Mouse (Mus musculus) kidney, embryonic 16.5 days (tissue): ENCODE measurements around the gene Lrp1. TPM values are rescaled to one million over a fixed set of nuclear protein-coding genes. Genes with fewer than 3 reads are reported as not detected.

Experiments used
- ATAC-seq: fragments of 200-750 bp; cut with Nextera tagmentation; 2 replicates; pipeline ENCODE4 v1.8.0; 2017; ENCODE audit warnings: moderate TSS enrichment; ENCODE audit not compliant: low FRiP score, low TSS enrichment
- H3K27ac ChIP-seq: fragments of 300-500 bp; sonication (generic); 2 replicates; pipeline ENCODE4 v1.5.1; 2014; ENCODE audit warnings: low read length
- H3K27me3 ChIP-seq: fragments of 300-500 bp; sonication (generic); 2 replicates; pipeline ENCODE4 v1.6.1; 2014; ENCODE audit warnings: low read length, control low read depth, mixed read lengths; ENCODE audit not compliant: insufficient read depth
- H3K36me3 ChIP-seq: fragments of 300-500 bp; sonication (generic); 2 replicates; pipeline ENCODE4 v1.6.1; 2014; ENCODE audit warnings: low read length, control low read depth, mixed read lengths; ENCODE audit not compliant: insufficient read depth
- H3K4me1 ChIP-seq: fragments of 300-500 bp; sonication (generic); 2 replicates; pipeline ENCODE4 v1.6.1; 2014; ENCODE audit warnings: low read length, control low read depth, mixed read lengths; ENCODE audit not compliant: insufficient read depth
- H3K4me2 ChIP-seq: fragments of 300-500 bp; sonication (generic); replicated peaks from 2 replicates; pipeline ENCODE4 v1.6.1; 2014; ENCODE audit warnings: low read depth, low read length
- H3K4me3 ChIP-seq: fragments of 300-500 bp; sonication (generic); 2 replicates; pipeline ENCODE4 v1.5.1; 2014; ENCODE audit warnings: mild to moderate bottlenecking, low read length
- H3K9ac ChIP-seq: fragments of 300-500 bp; sonication (generic); replicated peaks from 2 replicates; pipeline ENCODE4 v1.6.1; 2014; ENCODE audit warnings: low read length
- H3K9me3 ChIP-seq: fragments of 300-500 bp; sonication (generic); 2 replicates; pipeline ENCODE4 v1.6.1; 2016; ENCODE audit warnings: low read length, control low read depth
- WGBS: fragments of 180-500 bp; shearing (Covaris S2); extraction: QIAGEN DNeasy Blood & Tissue Kit; methylation state at CpG from one replicate; pipeline ENCODE4 v1.1.7; 2014; 5-methylcytosine and 5-hydroxymethylcytosine counted together
- polyA plus RNA-seq: library from polyadenylated mRNA; unstranded; fragments of >200 nt; fragmentation: Nextera tagmentation; extraction: Ambion mirVana; gene quantifications from 2 replicates; pipeline ENCODE4 v1.2.1, GENCODE M21; 2015

The Lrp1 gene
- polyA plus RNA-seq, 1 experiment from 2014 or later: 71.7 TPM

DNA sequence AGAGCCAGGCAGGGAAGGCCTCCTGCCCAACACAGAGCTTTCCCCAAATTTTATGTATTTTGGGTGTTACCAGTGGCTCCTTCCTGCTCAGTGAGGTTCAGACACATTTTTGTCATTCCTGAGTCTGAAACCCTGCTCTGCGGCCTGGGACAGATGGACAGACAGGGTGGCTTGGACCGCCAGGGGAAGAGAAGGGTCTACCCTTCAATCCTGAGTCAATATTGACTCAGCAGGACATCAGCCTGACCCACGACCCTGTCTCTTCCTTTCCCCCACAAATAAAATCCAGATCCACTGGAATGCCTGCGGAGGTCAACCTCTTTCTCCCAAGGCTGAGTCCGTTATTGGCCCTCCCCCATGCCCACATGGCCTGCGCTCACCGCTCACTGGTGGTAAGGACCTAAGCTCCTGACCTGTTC lies 4.7 kb downstream of the Lrp1 start:
- no peak overlapping the region for H3K9ac ChIP-seq
- peak overlapping the region; percentile 26; the same call in 1 of the 2 replicates for H3K4me2 ChIP-seq

DNA sequence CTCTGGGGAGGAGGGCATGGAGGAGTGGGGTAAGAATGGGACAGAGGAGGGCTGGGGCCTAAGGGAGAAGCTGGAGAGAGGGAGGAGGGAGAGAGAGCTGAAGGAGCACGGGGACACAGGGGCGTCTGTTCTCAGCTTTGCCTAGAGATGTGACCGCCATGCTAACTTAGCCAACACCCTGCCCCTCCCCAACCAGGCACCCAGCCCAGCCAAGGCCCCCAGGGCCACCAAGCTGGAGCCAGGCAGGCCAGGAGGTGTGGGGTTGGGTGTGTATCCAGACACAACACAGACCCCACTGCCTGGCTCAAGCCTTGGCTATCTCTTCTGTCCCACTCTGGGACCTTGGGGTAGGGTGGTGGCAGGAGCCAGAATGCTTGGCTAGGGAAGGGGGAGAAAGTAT lies 5.4 kb downstream of the Lrp1 start:
- 66% methylated on average over 3 of the region's 3 CpGs for WGBS
- H3K4me3 ChIP-seq: no peak overlapping the region
- H3K9ac ChIP-seq: peak overlapping the region; percentile 50; the same call in 1 of the 2 replicates
- peaks cover 70% of the 10 kb centered on the region for H3K4me1 ChIP-seq
- H3K4me2 ChIP-seq: peak overlapping the region; percentile 26; the same call in 1 of the 2 replicates
- peaks cover 10% of the 10 kb centered on the region for H3K36me3 ChIP-seq
- H3K9me3 ChIP-seq: no peaks in the 10 kb centered on the region
- H3K27me3 ChIP-seq: peaks cover 8% of the 10 kb centered on the region; the same call in 1 of the 2 replicates
- H3K27ac ChIP-seq: peak overlapping the region; percentile 84
- no peak for ATAC-seq

More for the DNA sequence above, 4.7 kb downstream of the Lrp1 start:
- H3K9me3 ChIP-seq: no peaks in the 10 kb centered on the region
- ATAC-seq: no peak
- 31% methylated on average over 7 of the region's 7 CpGs for WGBS
- H3K4me1 ChIP-seq: peaks cover 70% of the 10 kb centered on the region
- H3K27me3 ChIP-seq: peaks cover 8% of the 10 kb centered on the region; the same call in 1 of the 2 replicates
- H3K4me3 ChIP-seq: no peak overlapping the region
- H3K36me3 ChIP-seq: peaks cover 5% of the 10 kb centered on the region
- H3K27ac ChIP-seq: peak overlapping the region; percentile 84

DNA sequence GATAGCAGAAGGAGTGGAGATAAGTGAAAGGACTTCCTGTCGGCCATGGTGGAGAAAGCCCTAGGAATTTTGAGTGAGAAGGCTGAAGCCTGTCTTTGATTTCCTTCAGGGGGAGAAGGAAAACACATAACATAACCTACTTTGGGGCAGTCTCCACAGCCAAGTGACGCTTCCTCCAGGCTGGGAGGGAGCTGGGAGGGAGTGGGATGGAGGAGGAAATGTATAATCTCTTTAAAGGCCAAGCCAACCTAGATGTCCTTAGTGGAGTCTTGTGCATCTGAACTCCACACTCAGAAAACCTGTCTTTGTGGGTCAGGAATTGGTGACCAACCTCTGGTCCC lies 5.9 kb downstream of the Lrp1 start:
- WGBS: 18% methylated on average over 2 of the region's 2 CpGs
- Histone ChIP-seq H3K27ac (peak overlapping the region; percentile 84), H3K27me3 (peaks cover 8% of the 10 kb centered on the region; the same call in 1 of the 2 replicates), H3K4me1 (peaks cover 68% of the 10 kb centered on the region), H3K36me3 (peaks cover 14% of the 10 kb centered on the region), H3K4me3 (no peak overlapping the region), H3K4me2 (peak overlapping the region; percentile 26; the same call in 1 of the 2 replicates), H3K9ac (peak overlapping the region; percentile 22; the same call in 1 of the 2 replicates), H3K9me3 (no peaks in the 10 kb centered on the region)
- ATAC-seq: no peak

DNA sequence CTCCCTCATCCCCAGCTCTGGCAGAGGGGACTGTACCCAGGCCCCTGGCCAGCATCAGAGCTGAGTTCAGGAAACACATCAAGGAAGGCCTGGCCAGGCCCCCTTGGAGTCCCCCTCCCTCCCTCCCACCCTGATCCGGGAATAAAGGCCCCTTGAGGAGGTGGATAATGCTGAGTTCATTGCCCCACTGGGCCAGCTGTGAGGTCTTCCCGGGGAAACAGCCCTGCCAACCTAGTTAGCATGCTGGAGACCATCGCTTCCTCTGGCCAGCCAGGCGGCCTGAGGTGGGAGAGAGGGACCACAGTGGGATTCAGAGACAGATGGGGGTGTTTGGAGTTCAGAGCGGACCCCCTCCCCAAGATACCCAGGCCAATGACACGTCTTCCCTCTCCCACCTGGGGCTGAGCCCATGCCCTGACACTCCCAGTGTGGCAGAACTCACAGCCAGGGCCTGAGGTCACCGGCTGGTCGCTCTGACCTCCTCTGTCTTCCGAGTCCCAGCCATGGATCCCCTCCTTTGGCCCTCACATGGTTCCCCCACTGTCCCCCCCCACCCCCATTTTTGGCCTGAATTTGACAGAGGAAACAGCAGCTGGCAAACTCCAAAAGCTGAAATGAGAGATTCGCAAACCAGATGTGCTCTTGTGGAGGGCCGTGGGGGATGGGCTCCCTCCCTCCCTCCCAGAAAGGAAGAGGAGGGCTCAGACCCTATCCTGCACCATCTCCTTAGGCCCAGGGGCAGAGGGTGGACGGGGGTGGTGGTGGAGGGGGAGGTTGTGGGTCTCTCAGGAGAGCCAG lies 6.5 kb downstream of the Lrp1 start:
- Histone ChIP-seq H3K27me3 (peaks cover 8% of the 10 kb centered on the region; the same call in 1 of the 2 replicates), H3K9me3 (no peaks in the 10 kb centered on the region), H3K36me3 (peaks cover 14% of the 10 kb centered on the region), H3K4me3 (no peak overlapping the region; the same call in 1 of the 2 replicates), H3K4me1 (peaks cover 67% of the 10 kb centered on the region), H3K9ac (peak overlapping the region; percentile 47), H3K4me2 (peak overlapping the region; percentile 16; the same call in 1 of the 2 replicates), H3K27ac (peak overlapping the region; percentile 84)
- ATAC-seq: peak; percentile 16; the same call in 1 of the 2 replicates
- 28% methylated on average over 12 of the region's 12 CpGs for WGBS

DNA sequence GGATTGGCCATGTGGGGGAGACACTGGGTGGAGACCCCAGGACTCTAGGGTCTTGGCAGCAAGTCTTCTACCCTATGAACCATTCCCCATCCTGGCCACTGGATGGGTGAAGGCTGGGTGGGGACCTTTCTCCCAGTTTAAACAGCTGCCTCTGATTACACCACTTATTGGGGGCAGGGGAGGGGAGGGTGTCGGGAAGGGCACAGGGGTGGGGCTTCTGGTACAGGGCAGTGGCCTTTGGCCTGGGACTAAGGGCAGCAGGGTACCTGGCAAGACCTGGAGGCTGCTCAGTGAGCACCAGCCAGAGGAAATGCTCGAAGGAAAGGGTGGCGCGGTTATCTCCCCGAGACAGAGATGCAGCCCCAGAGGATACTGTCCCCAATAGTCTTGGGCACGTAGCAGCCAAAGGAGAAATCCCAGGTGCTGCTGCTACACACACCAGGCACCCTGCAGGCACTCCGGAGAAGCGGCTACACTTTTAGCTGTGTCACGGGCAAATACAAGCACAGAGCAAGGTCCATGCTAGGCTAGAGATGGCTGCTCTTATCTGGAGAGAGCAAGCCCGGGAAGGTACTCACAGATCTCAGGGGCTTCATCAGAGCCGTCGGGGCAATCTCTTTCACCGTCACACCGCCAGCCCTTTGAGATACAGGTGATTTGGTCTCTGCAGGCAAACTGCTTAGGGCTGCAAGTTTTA lies 8.7 kb downstream of the Lrp1 start:
- H3K4me2 ChIP-seq: no peak overlapping the region
- no peak for ATAC-seq

DNA sequence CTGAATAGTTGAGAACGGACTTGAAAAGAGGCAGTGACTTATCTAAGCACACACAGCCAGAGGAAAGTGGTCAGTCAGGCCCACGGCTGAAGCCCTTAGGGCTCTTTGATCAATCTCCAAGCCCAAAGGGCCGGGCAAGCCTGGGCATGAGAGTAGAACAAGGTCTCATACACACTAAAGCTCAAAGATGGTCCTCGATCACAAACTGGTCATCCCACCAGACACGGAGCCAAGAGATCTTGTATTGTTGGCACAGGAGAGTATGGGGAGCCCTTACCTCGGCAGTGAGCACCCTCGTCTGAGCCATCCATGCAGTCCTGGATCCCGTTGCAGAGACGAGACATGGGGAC lies 10.9 kb downstream of the Lrp1 start:
- Histone ChIP-seq H3K9me3 (no peaks in the 10 kb centered on the region), H3K9ac (no peak overlapping the region), H3K4me2 (no peak overlapping the region), H3K27ac (peak overlapping the region; percentile 54), H3K36me3 (peaks cover 20% of the 10 kb centered on the region), H3K4me3 (no peak overlapping the region), H3K4me1 (peaks cover 38% of the 10 kb centered on the region), H3K27me3 (peaks cover 6% of the 10 kb centered on the region; the same call in 1 of the 2 replicates)
- ATAC-seq: no peak
- 87% methylated on average over 9 of the region's 9 CpGs for WGBS

More for the DNA sequence above, 8.7 kb downstream of the Lrp1 start:
- peaks cover 20% of the 10 kb centered on the region for H3K36me3 ChIP-seq
- no peak overlapping the region for H3K4me3 ChIP-seq
- no peak overlapping the region for H3K27ac ChIP-seq
- 90% methylated on average over 14 of the region's 14 CpGs for WGBS
- H3K4me1 ChIP-seq: peaks cover 52% of the 10 kb centered on the region
- H3K9me3 ChIP-seq: no peaks in the 10 kb centered on the region
- H3K27me3 ChIP-seq: peaks cover 8% of the 10 kb centered on the region; the same call in 1 of the 2 replicates
- no peak overlapping the region for H3K9ac ChIP-seq

DNA sequence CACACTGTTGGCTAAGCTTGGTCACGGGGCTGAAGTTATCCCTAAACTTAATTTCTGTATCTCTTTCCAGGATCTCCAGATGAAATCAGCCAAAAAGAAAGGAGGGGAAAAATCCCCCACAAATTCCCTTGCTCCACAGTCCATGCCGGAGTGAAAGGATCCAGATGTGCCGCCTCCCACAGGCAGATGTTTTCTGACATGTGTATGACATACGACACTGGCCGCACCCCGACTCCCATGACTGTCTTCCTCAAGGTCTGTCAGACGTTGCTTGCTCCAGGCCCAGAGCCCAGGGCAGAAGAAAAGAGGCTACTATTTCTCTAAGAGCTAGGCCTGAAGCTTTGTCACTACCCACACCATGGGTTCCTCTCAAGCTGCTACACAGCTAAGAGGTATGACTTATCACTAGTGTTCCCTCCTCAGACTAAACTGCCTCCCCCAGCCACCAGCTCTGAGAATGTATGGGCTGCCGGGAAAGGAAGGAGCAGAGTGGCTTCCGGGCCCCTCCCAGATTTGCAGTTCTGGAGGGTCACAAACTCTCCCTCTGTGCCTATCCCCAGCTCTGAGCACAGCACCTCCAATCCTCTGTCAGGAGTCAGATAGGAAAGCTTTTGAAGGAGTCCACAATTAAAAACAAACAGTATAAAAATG lies 11.4 kb downstream of the Lrp1 start:
- no peak overlapping the region for H3K4me3 ChIP-seq
- H3K36me3 ChIP-seq: peaks cover 20% of the 10 kb centered on the region
- H3K4me1 ChIP-seq: peaks cover 38% of the 10 kb centered on the region
- no peaks in the 10 kb centered on the region for H3K9me3 ChIP-seq
- peak overlapping the region; percentile 54; the same call in 1 of the 2 replicates for H3K27ac ChIP-seq
- ATAC-seq: 0 out of 2 replicates have a peak, but pooled peaks have one; percentile 39
- H3K4me2 ChIP-seq: no peak overlapping the region
- peaks cover 6% of the 10 kb centered on the region; the same call in 1 of the 2 replicates for H3K27me3 ChIP-seq
- 32% methylated on average over 9 of the region's 9 CpGs for WGBS
- no peak overlapping the region for H3K9ac ChIP-seq

DNA sequence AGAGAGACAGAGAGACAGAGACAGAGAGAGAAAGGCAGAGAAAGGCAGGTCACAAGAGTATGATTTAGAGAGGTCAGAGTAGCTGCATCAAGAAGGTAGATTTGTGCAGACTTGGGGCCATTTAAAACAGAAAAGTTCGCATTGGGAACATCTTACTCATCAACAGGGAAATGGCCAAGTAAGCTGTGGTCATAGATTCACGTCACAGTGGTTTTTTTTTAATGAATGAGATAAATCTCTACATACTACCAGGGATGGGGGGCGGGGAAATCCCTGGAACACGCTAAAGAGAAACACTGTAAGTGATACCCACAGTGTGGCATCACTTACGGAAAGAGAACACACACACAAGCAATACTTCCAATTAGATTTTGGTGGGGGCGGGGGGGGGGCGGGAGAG lies 13.9 kb downstream of the Lrp1 start:
- Histone ChIP-seq H3K27ac (no peak overlapping the region), H3K4me3 (no peak overlapping the region), H3K36me3 (peaks cover 23% of the 10 kb centered on the region), H3K27me3 (no peaks in the 10 kb centered on the region), H3K9ac (no peak overlapping the region), H3K9me3 (no peaks in the 10 kb centered on the region), H3K4me1 (peaks cover 52% of the 10 kb centered on the region), H3K4me2 (no peak overlapping the region)
- ATAC-seq: no peak
- WGBS: 81% methylated on average over 7 of the region's 7 CpGs

DNA sequence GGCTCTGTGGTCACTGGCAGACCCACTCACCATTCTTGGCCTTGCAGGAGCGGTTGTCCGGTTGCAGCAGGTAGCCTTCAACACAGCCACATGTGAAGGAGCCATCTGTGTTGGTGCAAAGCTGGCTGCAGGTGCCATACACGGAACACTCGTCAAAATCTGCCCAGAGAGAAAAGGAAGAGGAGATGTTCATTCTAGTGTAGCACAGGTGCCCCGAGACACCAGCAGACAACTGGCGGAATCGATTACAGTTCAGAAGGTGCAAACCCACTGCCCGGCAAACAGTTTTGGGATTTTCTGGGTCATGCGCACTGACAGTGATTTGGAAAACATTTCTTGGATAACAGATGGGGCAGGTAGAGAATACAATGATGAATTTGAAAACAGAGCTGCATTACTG lies 15.2 kb downstream of the Lrp1 start:
- peaks cover 15% of the 10 kb centered on the region for H3K36me3 ChIP-seq
- ATAC-seq: no peak
- WGBS: 81% methylated on average over 9 of the region's 9 CpGs
- H3K4me3 ChIP-seq: no peak overlapping the region
- no peaks in the 10 kb centered on the region for H3K27me3 ChIP-seq
- no peak overlapping the region for H3K9ac ChIP-seq
- no peak overlapping the region for H3K4me2 ChIP-seq
- peaks cover 58% of the 10 kb centered on the region for H3K4me1 ChIP-seq
- no peak overlapping the region; the same call in 1 of the 2 replicates for H3K27ac ChIP-seq
- no peaks in the 10 kb centered on the region for H3K9me3 ChIP-seq
